Mouse (Mus musculus) liver, embryonic 16.5 days (tissue): ENCODE data around the gene Fgfbp3. TPM values are rescaled to one million over a fixed set of nuclear protein-coding genes. Genes with fewer than 3 reads are reported as not detected.
"Not testable (repeated sequence)": the region's sequence is repeated elsewhere in the genome, so short reads cannot be mapped to it uniquely, and the experiment has no call there.

Experiments
- ATAC-seq: fragments of 200-750 bp; cut with Nextera tagmentation; 2 replicates; pipeline ENCODE4 v1.8.0; 2017; ENCODE audit warnings: low read depth, mild to moderate bottlenecking, moderate number of reproducible peaks, moderate library complexity
- H3K27ac ChIP-seq: fragments of 300-500 bp; sonication (generic); 2 replicates; pipeline ENCODE4 v1.5.1; 2014; ENCODE audit warnings: mild to moderate bottlenecking, low read length
- H3K27me3 ChIP-seq: fragments of 300-500 bp; sonication (generic); 2 replicates; pipeline ENCODE4 v1.6.1; 2014; ENCODE audit warnings: low read depth, low read length, mixed read lengths; ENCODE audit not compliant: control insufficient read depth, insufficient read depth
- H3K36me3 ChIP-seq: fragments of 300-500 bp; sonication (generic); 2 replicates; pipeline ENCODE4 v1.6.1; 2014; ENCODE audit warnings: mild to moderate bottlenecking; ENCODE audit not compliant: control insufficient read depth, insufficient read depth
- H3K4me1 ChIP-seq: fragments of 300-500 bp; sonication (generic); 2 replicates; pipeline ENCODE4 v1.6.1; 2014; ENCODE audit warnings: low read depth, low read length, mixed read lengths; ENCODE audit not compliant: control insufficient read depth
- H3K4me2 ChIP-seq: fragments of 300-500 bp; sonication (generic); 2 replicates; pipeline ENCODE4 v1.6.1; 2014; ENCODE audit warnings: low read depth, low read length, mixed read lengths
- H3K4me3 ChIP-seq: fragments of 300-500 bp; sonication (generic); 2 replicates; pipeline ENCODE4 v1.5.1; 2014; ENCODE audit warnings: low read depth, mild to moderate bottlenecking, low read length
- H3K9ac ChIP-seq: fragments of 300-500 bp; sonication (generic); 2 replicates; pipeline ENCODE4 v1.6.1; 2014; ENCODE audit warnings: low read depth, low read length
- H3K9me3 ChIP-seq: fragments of 300-500 bp; sonication (generic); replicated peaks from 2 replicates; pipeline ENCODE4 v1.6.1; 2016; ENCODE audit warnings: low read length; ENCODE audit not compliant: control insufficient read depth
- WGBS: fragments of 180-500 bp; shearing (Covaris S2); extraction: QIAGEN DNeasy Blood & Tissue Kit; methylation state at CpG from one replicate; pipeline ENCODE4 v1.1.7; 2014; ENCODE audit not compliant: insufficient replicate concordance; 5-methylcytosine and 5-hydroxymethylcytosine counted together
- polyA plus RNA-seq: library from polyadenylated mRNA; unstranded; fragments of >200 nt; fragmentation: Nextera tagmentation; extraction: Ambion mirVana; gene quantifications from 2 replicates; pipeline ENCODE4 v1.2.1, GENCODE M21; 2015

The Fgfbp3 gene
- polyA plus RNA-seq: 0.65 and 0.81 TPM in 2 replicates

- H3K4me1 ChIP-seq: peaks cover 13% of the 10 kb centered on the region
- WGBS: 7% methylated on average over 12 of the region's 12 CpGs
- H3K36me3 ChIP-seq: no peaks in the 10 kb centered on the region
- ATAC-seq: peak; percentile 71
- H3K4me2 ChIP-seq: peak within 1 kb of the TSS; percentile 94
- peak within 1 kb of the TSS; percentile 77 for H3K4me3 ChIP-seq
- H3K27ac ChIP-seq: peak within 1 kb of the TSS; percentile 29; the same call in 1 of the 2 replicates
- H3K9me3 ChIP-seq: no peaks in the 10 kb centered on the region
- peak within 1 kb of the TSS; percentile 74 for H3K9ac ChIP-seq
- H3K27me3 ChIP-seq: peaks cover 9% of the 10 kb centered on the region
Observed at GRCm38 (mm10) chr19:36919466-36919865, at the start of gene Fgfbp3. Gene Fgfbp3 (minus strand): TSS chr19:36919615.

GRCm38 (mm10) chr19:36962544-36963260, 43.3 kb upstream of the Fgfbp3 start:
- H3K4me3 ChIP-seq, H3K9me3 ChIP-seq, H3K4me2 ChIP-seq, H3K27ac ChIP-seq, H3K4me1 ChIP-seq, H3K9ac ChIP-seq, ATAC-seq, H3K27me3 ChIP-seq: not testable (repeated sequence)
- H3K36me3 ChIP-seq: peaks cover 36% of the 10 kb centered on the region
- 64% methylated on average over 6 of the region's 6 CpGs for WGBS

- Histone ChIP-seq H3K4me1 (no peaks in the 10 kb centered on the region; the same call in 1 of the 2 replicates), H3K9me3 (no peaks in the 10 kb centered on the region), H3K36me3 (peaks cover 32% of the 10 kb centered on the region), H3K27ac (no peak overlapping the region), H3K9ac (no peak overlapping the region), H3K4me3 (no peak overlapping the region), H3K27me3 (no peaks in the 10 kb centered on the region), H3K4me2 (no peak overlapping the region)
- ATAC-seq: no peak
- WGBS: 91% methylated on average over 1 of the region's 1 CpGs
Observed at GRCm38 (mm10) chr19:36961320-36961719, 41.9 kb upstream of the Fgfbp3 start.

GRCm38 (mm10) chr19:36958331-36958730, 38.9 kb upstream of the Fgfbp3 start:
- H3K27ac ChIP-seq: no peak overlapping the region
- no peak overlapping the region for H3K4me3 ChIP-seq
- peaks cover 5% of the 10 kb centered on the region; the same call in 1 of the 2 replicates for H3K4me1 ChIP-seq
- no peaks in the 10 kb centered on the region for H3K27me3 ChIP-seq
- 76% methylated on average over 4 of the region's 4 CpGs for WGBS
- peaks cover 27% of the 10 kb centered on the region for H3K36me3 ChIP-seq
- H3K4me2 ChIP-seq: no peak overlapping the region
- H3K9me3 ChIP-seq: no peaks in the 10 kb centered on the region
- no peak overlapping the region for H3K9ac ChIP-seq
- no peak for ATAC-seq

- Histone ChIP-seq H3K27me3 (no peaks in the 10 kb centered on the region), H3K9me3 (no peaks in the 10 kb centered on the region), H3K27ac (no peak overlapping the region), H3K4me3 (no peak overlapping the region), H3K9ac (no peak overlapping the region), H3K36me3 (peaks cover 12% of the 10 kb centered on the region), H3K4me2 (no peak overlapping the region), H3K4me1 (peaks cover 14% of the 10 kb centered on the region)
- 0 out of 2 replicates have a peak, but pooled peaks have one; percentile 24 for ATAC-seq
- 32% methylated on average over 4 of the region's 4 CpGs for WGBS
Observed at GRCm38 (mm10) chr19:36953637-36954206, 34.3 kb upstream of the Fgfbp3 start.

- peaks cover 12% of the 10 kb centered on the region for H3K4me1 ChIP-seq
- no peak overlapping the region for H3K27ac ChIP-seq
Observed at GRCm38 (mm10) chr19:36940064-36940463, 20.6 kb upstream of the Fgfbp3 start.

GRCm38 (mm10) chr19:36938008-36938407, 18.6 kb upstream of the Fgfbp3 start:
- H3K9me3 ChIP-seq: no peaks in the 10 kb centered on the region
- H3K4me3 ChIP-seq: no peak overlapping the region
- no peaks in the 10 kb centered on the region for H3K27me3 ChIP-seq
- no peak overlapping the region for H3K27ac ChIP-seq
- peaks cover 14% of the 10 kb centered on the region for H3K4me1 ChIP-seq
- no peak overlapping the region for H3K4me2 ChIP-seq
- H3K36me3 ChIP-seq: no peaks in the 10 kb centered on the region
- no peak for ATAC-seq
- no peak overlapping the region for H3K9ac ChIP-seq

More at GRCm38 (mm10) chr19:36940064-36940463, 20.6 kb upstream of the Fgfbp3 start:
- Histone ChIP-seq H3K4me3 (no peak overlapping the region), H3K9ac (no peak overlapping the region), H3K9me3 (no peaks in the 10 kb centered on the region), H3K27me3 (no peaks in the 10 kb centered on the region), H3K36me3 (no peaks in the 10 kb centered on the region), H3K4me2 (no peak overlapping the region)
- 38% methylated on average over 1 of the region's 1 CpGs for WGBS
- no peak; the same call in 1 of the 2 replicates for ATAC-seq

GRCm38 (mm10) chr19:36936285-36936684, 16.9 kb upstream of the Fgfbp3 start:
- no peak overlapping the region for H3K4me3 ChIP-seq
- H3K9ac ChIP-seq: no peak overlapping the region
- no peaks in the 10 kb centered on the region for H3K27me3 ChIP-seq
- H3K36me3 ChIP-seq: no peaks in the 10 kb centered on the region
- ATAC-seq: no peak
- no peaks in the 10 kb centered on the region for H3K9me3 ChIP-seq
- WGBS: 57% methylated on average over 4 of the region's 4 CpGs
- H3K4me2 ChIP-seq: no peak overlapping the region
- H3K4me1 ChIP-seq: peaks cover 23% of the 10 kb centered on the region
- no peak overlapping the region for H3K27ac ChIP-seq

GRCm38 (mm10) chr19:36932613-36933012, 13.2 kb upstream of the Fgfbp3 start:
- H3K36me3 ChIP-seq: no peaks in the 10 kb centered on the region
- no peak for ATAC-seq
- no peak overlapping the region for H3K9ac ChIP-seq
- 47% methylated on average over 2 of the region's 2 CpGs for WGBS
- no peak overlapping the region for H3K4me2 ChIP-seq
- H3K4me3 ChIP-seq: no peak overlapping the region
- no peaks in the 10 kb centered on the region for H3K9me3 ChIP-seq
- H3K4me1 ChIP-seq: peaks cover 31% of the 10 kb centered on the region
- H3K27me3 ChIP-seq: no peaks in the 10 kb centered on the region
- no peak overlapping the region for H3K27ac ChIP-seq
